Mouse (Mus musculus): ENCODE measurements around the gene Olfr1341.

Gene Olfr1341

DNA sequence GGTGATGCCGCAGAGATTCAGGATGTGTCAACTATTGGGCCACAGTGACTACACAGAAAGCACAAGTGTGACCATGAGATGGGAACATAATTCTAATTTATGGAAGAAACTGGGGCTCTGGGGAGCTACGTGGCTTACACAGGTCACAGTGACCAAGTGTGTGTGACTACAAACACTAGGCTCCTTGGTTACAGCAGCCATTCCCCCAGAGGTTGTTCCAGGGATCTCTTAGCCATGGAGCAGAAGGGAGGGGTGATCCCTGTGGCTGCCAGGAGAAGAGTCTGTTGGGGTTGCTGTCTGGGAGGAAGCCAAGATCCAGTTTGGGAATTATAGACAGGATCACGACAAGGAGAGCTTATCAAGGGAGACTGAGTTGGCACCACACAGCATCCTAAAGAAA is at the start of gene Olfr1341:
Gene Olfr1341 (plus strand): TSS at position 301 of the 400 bp plus-strand sequence.
- Histone ChIP-seq H3K36me3 (ENCODE audit: control insufficient read depth, insufficient read depth, low read length, poor library complexity, severe bottlenecking) (no peaks in the 10 kb centered on the region), H3K27me3 (ENCODE audit: control insufficient read depth, insufficient read depth, low read length, poor library complexity, severe bottlenecking) (no peaks in the 10 kb centered on the region; the same call in 1 of the 2 replicates)
- no peak for DNase-seq (ENCODE audit: low read depth, low spot score)

DNA sequence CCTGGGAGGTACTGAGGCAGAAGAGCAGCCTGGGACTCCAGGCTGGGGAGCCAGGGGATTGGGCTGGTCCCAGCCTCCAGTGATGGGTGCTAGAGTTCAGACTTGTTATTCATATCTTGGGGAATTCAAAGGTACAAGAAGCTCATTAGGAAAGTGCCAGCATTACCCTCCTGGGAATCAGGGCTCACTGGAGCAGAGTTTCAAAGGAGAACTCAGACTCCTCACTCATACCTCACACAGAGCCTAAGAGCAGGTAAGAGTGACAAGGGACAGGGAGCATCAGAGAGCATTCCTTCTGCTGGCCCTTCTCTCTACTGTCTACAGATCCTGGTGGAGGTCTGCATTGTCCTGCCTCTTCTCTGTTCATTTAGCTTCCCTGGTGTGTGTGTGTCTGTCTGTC is 44.7 kb upstream of the Olfr1341 start, which contains the start of gene Olfr62:
Gene Olfr62 (plus strand): TSS at position 301 of the 400 bp plus-strand sequence.
- DNase-seq (ENCODE audit: low read depth, low spot score): no peak
- H3K36me3 ChIP-seq (ENCODE audit: control insufficient read depth, insufficient read depth, low read length, poor library complexity, severe bottlenecking): no peaks in the 10 kb centered on the region
- no peaks in the 10 kb centered on the region for H3K27me3 ChIP-seq (ENCODE audit: control insufficient read depth, insufficient read depth, low read length, poor library complexity, severe bottlenecking)

DNA sequence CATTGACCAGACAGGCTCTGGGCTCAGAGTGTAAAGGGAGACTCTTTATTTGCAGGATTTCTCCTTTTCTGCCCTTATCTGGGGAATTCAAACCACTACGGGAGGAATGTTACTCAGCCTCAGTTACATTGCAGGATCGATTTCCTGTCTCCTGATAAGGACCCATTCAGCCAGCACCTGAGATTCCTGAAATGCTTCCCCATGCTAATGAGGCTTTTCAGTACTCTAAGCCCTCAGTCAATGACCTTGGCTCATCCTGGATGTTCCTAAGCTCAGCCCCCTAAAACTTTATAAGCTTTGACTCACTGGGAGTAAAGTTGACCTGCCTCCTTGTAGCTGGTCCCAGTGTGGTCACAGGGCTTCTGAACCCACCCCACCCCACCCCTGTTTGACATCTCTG is 16.2 kb upstream of the Olfr1341 start:
- H3K27me3 ChIP-seq (ENCODE audit: control insufficient read depth, insufficient read depth, low read length, poor library complexity, severe bottlenecking): no peaks in the 10 kb centered on the region
- no peaks in the 10 kb centered on the region for H3K36me3 ChIP-seq (ENCODE audit: control insufficient read depth, insufficient read depth, low read length, poor library complexity, severe bottlenecking)
- DNase-seq (ENCODE audit: low read depth, low spot score): no peak

DNA sequence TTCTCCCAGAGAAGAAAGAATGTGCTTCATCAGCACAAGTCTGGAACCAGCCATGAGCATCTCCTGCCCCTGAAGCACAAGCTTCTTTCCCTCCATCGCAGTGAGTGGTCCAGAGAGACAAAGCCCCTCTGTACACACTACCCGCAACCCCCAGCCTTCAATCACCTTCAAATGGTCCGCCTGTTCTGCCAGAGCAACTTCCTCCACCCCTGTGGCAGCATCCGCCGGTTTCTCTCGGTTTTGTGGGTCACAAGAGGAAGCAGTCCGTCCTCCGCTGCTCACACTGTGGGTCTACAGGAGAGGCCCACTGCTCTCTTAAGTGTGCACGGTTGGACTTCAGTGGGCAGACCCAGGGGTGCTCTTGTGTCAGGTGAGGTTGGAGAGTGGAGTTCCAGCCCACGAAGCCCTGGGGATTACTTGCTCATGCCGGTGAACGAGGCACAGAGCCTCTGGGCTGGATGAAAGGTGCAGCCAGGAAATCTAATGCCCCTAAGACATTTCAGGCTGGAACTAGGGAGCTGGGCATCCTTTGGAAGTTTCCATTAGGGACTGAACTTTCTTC is 10.8 kb upstream of the Olfr1341 start, which contains the start of gene Olfr1342:
Gene Olfr1342 (minus strand): TSS at position 345 of the 562 bp plus-strand sequence.
- Histone ChIP-seq H3K36me3 (ENCODE audit: control insufficient read depth, insufficient read depth, low read length, poor library complexity, severe bottlenecking) (no peaks in the 10 kb centered on the region), H3K27me3 (ENCODE audit: control insufficient read depth, insufficient read depth, low read length, poor library complexity, severe bottlenecking) (no peaks in the 10 kb centered on the region)
- no peak for DNase-seq (ENCODE audit: low read depth, low spot score)

DNA sequence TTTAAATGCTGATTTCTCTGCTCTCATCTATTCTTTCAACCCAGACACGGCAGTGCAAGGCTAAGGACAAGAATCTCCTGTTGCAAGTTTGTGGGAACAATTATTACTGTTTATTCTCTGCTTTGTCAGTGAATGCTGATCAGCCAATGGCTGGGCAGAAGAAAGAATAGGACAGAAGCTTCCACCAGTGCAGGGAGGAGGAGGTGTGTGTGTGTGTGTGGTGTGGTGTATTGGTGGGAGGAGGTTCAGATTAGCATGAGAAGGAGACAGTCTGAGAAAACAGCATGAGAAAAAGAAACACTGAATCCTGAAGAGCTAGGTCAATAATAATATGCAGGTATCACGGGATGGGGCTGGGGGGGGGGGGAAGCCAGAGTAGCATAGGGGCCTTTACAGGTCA is 9.5 kb upstream of the Olfr1341 start:
- no peaks in the 10 kb centered on the region for H3K36me3 ChIP-seq (ENCODE audit: control insufficient read depth, insufficient read depth, low read length, poor library complexity, severe bottlenecking)
- no peak for DNase-seq (ENCODE audit: low read depth, low spot score)
- H3K27me3 ChIP-seq (ENCODE audit: control insufficient read depth, insufficient read depth, low read length, poor library complexity, severe bottlenecking): no peaks in the 10 kb centered on the region

DNA sequence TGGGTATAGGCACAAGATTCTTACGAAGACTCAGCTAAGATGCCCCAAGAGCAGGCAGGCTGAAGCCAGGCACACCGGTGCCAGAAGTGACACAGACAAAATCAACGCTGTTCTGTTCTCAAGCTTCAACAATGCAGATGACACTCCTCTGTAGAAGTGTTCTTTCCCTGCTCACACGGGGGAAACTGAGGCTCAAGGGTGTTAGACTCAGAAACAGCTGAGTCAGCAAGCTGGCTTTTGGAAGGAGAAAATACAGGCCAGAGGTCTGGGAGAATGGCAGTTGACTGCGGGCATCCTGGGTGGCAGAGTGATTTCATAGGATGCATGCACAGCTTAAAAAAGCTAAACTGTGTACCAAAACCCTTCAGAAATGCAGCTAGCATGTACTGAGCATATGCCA is 4.8 kb downstream of the Olfr1341 start:
- no peak for DNase-seq (ENCODE audit: low read depth, low spot score)
- H3K36me3 ChIP-seq (ENCODE audit: control insufficient read depth, insufficient read depth, low read length, poor library complexity, severe bottlenecking): no peaks in the 10 kb centered on the region
- no peaks in the 10 kb centered on the region; the same call in 1 of the 2 replicates for H3K27me3 ChIP-seq (ENCODE audit: control insufficient read depth, insufficient read depth, low read length, poor library complexity, severe bottlenecking)

DNA sequence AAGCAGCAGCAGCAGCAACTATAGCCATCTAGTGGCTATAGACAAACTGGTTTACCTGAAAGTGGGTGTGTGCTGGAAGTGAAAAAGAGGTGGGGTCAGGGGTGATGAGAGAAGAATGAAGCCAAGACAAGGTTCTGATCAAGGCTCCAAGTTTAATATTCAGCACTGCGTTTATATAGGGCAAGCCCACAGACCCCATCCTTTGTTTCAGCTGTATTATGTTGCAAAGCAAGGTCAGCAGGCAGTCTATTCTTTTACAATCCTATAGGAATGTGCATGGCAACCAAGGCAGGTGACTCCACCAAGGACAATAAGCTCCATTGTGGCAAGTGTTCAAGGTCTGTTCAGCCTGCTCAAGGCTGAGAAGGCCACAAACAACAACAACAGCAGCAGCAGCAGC is 8.3 kb downstream of the Olfr1341 start:
- Histone ChIP-seq H3K36me3 (ENCODE audit: control insufficient read depth, insufficient read depth, low read length, poor library complexity, severe bottlenecking) (no peaks in the 10 kb centered on the region), H3K27me3 (ENCODE audit: control insufficient read depth, insufficient read depth, low read length, poor library complexity, severe bottlenecking) (no peaks in the 10 kb centered on the region; the same call in 1 of the 2 replicates)
- no peak for DNase-seq (ENCODE audit: low read depth, low spot score)

DNA sequence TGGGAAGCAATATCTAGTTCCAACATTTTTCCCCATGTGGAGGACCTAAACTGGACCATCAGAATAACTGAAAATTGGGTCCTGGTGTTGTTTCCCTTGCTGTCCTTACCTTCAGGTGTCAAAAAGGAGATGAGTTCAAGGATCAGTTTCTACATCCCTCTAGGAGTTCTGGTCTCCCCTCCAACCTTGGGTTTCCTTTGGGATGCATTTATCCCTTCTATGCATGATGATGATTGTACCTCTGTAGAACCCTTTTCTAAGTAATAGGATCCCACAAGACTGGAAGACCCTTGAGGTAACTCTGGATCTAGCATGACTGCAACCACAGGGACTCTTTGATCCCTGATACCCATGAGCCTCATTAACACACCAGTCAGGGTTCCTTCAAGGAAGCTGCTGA is 16.5 kb downstream of the Olfr1341 start, which contains the start of gene Olfr1340:
Gene Olfr1340 (plus strand): TSS at position 301 of the 400 bp plus-strand sequence.
- no peak for DNase-seq (ENCODE audit: low read depth, low spot score)
- H3K36me3 ChIP-seq (ENCODE audit: control insufficient read depth, insufficient read depth, low read length, poor library complexity, severe bottlenecking): no peaks in the 10 kb centered on the region
- no peaks in the 10 kb centered on the region for H3K27me3 ChIP-seq (ENCODE audit: control insufficient read depth, insufficient read depth, low read length, poor library complexity, severe bottlenecking)

DNA sequence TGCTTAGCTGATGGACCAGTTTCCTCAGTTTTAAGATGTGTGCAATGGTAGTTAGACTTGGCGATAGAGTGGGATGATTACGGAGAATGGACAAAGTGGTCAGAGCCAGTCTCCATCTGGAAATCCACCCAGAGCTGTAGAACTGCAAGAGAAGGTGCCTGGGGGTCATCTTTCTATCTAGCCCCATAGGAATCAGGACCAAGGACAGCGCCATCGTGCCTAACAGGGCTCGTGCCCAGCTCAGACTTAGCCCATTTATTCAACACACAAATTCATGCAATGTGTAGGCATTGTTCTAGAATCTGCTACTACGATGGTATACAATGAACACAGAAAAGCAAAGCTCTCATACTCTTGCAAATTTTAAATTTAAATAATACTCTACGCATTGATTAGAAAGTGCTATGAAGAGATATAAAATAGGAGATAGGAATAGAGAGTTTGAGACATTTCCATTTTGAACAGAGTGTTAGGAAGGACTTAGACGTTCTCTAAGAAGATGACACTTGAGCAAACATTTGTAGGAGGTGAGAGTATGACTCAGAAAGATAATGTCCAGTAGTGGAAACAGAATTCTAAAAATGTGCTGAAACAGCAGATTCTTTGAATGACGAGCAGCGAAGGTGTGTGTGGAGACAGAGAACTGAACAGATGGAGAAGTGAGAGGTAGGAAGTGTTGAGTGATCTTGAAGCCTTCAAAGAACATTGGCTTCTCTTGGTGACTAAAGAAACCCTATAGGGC is 18.6 kb downstream of the Olfr1341 start:
- Histone ChIP-seq H3K36me3 (ENCODE audit: control insufficient read depth, insufficient read depth, low read length, poor library complexity, severe bottlenecking) (no peaks in the 10 kb centered on the region), H3K27me3 (ENCODE audit: control insufficient read depth, insufficient read depth, low read length, poor library complexity, severe bottlenecking) (no peaks in the 10 kb centered on the region)
- no peak for DNase-seq (ENCODE audit: low read depth, low spot score)

DNA sequence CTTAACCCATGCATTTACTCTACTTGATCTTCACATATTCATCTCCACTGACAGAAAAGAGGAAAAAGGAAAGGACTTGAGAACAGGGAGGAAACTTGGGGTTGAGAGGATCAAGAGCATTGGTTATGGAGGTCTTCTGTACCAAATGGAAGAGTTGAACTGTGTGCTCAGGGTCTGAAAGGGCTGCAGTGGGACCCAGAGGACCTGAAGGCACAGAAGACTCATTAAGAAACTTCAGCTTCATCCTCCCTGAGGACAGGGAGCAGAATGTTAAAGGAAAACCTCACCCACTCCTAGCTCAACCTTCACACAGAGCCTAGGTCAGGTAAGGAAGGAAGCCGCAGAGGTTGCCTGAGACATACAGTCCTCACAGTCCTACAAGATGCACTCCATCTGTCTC is 28.6 kb downstream of the Olfr1341 start, which contains the start of gene Olfr1339:
Gene Olfr1339 (plus strand): TSS at position 301 of the 400 bp plus-strand sequence.
- Histone ChIP-seq H3K27me3 (ENCODE audit: control insufficient read depth, insufficient read depth, low read length, poor library complexity, severe bottlenecking) (no peaks in the 10 kb centered on the region), H3K36me3 (ENCODE audit: control insufficient read depth, insufficient read depth, low read length, poor library complexity, severe bottlenecking) (no peaks in the 10 kb centered on the region)
- no peak for DNase-seq (ENCODE audit: low read depth, low spot score)

DNA sequence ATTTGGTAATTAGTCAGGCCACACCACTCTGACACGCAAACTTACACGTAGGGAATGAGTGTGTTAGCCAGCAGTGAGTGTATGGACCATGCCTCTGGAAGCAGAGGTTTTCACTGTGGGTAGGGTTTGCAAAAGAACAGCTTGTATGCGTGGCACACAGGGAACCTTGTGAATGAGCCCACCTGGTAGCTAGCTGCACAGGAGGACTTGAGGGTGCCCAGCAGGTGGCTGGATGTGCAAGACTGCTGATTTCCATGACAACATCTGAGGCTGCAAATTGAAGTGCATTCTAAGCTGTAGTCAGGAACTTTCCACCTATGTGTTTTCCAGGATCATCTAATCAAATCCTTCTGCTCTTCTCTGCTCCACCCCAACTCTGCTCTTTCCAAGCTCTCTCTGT is 36.3 kb downstream of the Olfr1341 start:
- H3K27me3 ChIP-seq (ENCODE audit: control insufficient read depth, insufficient read depth, low read length, poor library complexity, severe bottlenecking): no peaks in the 10 kb centered on the region
- DNase-seq (ENCODE audit: low read depth, low spot score): no peak
- H3K36me3 ChIP-seq (ENCODE audit: control insufficient read depth, insufficient read depth, low read length, poor library complexity, severe bottlenecking): no peaks in the 10 kb centered on the region

DNA sequence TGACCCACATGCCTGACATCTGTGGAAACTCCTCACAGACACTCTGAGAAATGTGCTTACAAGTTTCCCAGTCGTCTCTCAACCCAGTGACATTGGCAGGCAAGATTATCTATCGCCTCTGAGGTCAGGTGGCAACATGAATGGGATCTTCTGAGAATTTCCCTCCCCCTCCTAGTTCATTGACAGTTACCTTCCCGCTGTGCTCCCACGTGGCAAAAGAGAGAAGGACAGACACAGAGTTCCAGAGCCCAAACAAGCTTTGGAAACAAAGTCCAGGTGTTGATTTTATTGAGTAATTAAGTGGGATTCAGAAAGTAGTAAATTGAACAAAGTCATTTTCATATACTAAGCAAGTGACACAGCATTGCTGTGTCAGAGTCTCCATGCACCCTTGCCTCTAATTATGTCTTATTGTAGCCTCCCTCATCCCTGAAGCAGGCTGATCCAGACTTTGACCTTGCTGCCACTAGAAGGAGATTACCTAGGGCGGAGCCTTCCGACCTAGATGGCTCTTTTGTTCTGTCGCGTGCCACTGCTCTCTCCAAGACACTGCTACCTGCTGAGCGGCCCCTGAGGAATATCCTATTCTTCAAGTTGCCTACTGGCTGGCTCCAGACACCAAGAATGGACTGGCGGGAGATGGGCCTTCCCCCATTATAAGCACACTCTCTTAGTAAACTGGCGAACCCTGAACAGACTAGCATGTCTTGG is 37.8 kb downstream of the Olfr1341 start:
- no peak for DNase-seq (ENCODE audit: low read depth, low spot score)
- no peaks in the 10 kb centered on the region for H3K36me3 ChIP-seq (ENCODE audit: control insufficient read depth, insufficient read depth, low read length, poor library complexity, severe bottlenecking)
- no peaks in the 10 kb centered on the region for H3K27me3 ChIP-seq (ENCODE audit: control insufficient read depth, insufficient read depth, low read length, poor library complexity, severe bottlenecking)

DNA sequence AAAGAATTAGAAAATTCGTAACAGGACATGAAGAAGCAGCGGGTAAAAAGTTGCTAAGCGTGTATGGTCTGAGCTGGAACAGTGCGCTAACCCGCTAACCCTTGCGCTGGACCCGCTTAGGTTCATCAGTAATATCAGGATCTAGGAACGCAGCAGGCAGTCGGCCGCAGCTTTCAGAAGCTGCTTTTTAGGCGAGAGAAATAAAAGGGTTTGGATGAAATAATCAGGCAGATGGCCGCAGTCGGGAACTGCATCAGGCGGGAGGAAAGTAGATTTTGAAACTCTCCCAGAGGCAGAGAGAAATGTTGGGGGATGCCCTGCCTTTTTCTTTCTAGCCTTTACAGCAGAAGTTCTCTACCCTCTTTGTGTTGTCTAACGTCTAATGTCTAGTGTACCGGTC is 38.6 kb downstream of the Olfr1341 start:
- DNase-seq (ENCODE audit: low read depth, low spot score): no peak
- no peaks in the 10 kb centered on the region for H3K36me3 ChIP-seq (ENCODE audit: control insufficient read depth, insufficient read depth, low read length, poor library complexity, severe bottlenecking)
- H3K27me3 ChIP-seq (ENCODE audit: control insufficient read depth, insufficient read depth, low read length, poor library complexity, severe bottlenecking): no peaks in the 10 kb centered on the region

DNA sequence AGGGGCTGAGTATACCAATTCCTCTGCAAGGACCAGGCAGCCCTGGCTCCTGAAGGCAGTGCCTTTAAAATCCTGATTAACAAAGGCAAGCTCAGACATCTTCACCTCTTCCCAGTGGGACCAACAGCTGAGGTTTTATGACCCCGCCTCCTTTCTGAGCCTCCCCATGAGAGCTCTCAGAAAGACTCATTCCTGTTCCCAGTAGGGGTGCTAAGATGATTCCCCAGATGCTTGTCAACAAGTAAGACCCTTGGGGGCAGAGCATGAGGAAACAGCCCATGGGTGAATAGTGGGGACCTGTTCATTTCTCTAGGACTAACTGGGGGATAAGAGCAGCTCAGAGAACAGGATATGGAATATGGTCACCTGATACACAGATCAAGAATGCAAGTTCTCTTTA is 55.3 kb downstream of the Olfr1341 start, which contains the start of gene Olfr1338:
Gene Olfr1338 (minus strand): TSS at position 101 of the 400 bp plus-strand sequence.
- Histone ChIP-seq H3K36me3 (ENCODE audit: control insufficient read depth, insufficient read depth, low read length, poor library complexity, severe bottlenecking) (no peaks in the 10 kb centered on the region), H3K27me3 (ENCODE audit: control insufficient read depth, insufficient read depth, low read length, poor library complexity, severe bottlenecking) (no peaks in the 10 kb centered on the region)
- no peak for DNase-seq (ENCODE audit: low read depth, low spot score)

All from splenic B cell, adult 2 months (primary cell).